Mouse (Mus musculus) stomach, embryonic 14.5 days (tissue): Measurements from ENCODE around the gene Hist1h2bb. TPM values are rescaled to one million over a fixed set of nuclear protein-coding genes. Genes with fewer than 3 reads are reported as not detected.

Source experiments
- ATAC-seq: fragments of 200-750 bp; cut with Nextera tagmentation; 2 replicates; pipeline ENCODE4 v1.8.0; 2017; ENCODE audit warnings: low read depth, moderate TSS enrichment; ENCODE audit not compliant: insufficient number of reproducible peaks, insufficient read depth, low FRiP score
- H3K27ac ChIP-seq: fragments of 300-500 bp; sonication (generic); 2 replicates; pipeline ENCODE4 v1.5.1; 2014; ENCODE audit warnings: mild to moderate bottlenecking, low read length, moderate library complexity, mixed read lengths
- H3K27me3 ChIP-seq: fragments of 300-500 bp; sonication (generic); 2 replicates; pipeline ENCODE4 v1.6.1; 2014; ENCODE audit warnings: low read length, control low read depth, mixed read lengths; ENCODE audit not compliant: control insufficient read depth, insufficient read depth
- H3K36me3 ChIP-seq: fragments of 300-500 bp; sonication (generic); 2 replicates; pipeline ENCODE4 v1.6.1; 2014; ENCODE audit warnings: mild to moderate bottlenecking, control low read depth, low read length, moderate library complexity, mixed read lengths; ENCODE audit not compliant: control insufficient read depth, insufficient read depth
- H3K4me1 ChIP-seq: fragments of 300-500 bp; sonication (generic); 2 replicates; pipeline ENCODE4 v1.6.1; 2014; ENCODE audit warnings: low read length, control low read depth, mixed read lengths; ENCODE audit not compliant: control insufficient read depth, insufficient read depth
- H3K4me2 ChIP-seq: fragments of 300-500 bp; sonication (generic); replicated peaks from 2 replicates; pipeline ENCODE4 v1.6.1; 2014; ENCODE audit warnings: low read depth, low read length, control low read depth
- H3K4me3 ChIP-seq: fragments of 300-500 bp; sonication (generic); 2 replicates; pipeline ENCODE4 v1.5.1; 2014; ENCODE audit warnings: low read depth, low read length, control low read depth
- H3K9ac ChIP-seq: fragments of 300-500 bp; sonication (generic); replicated peaks from 2 replicates; pipeline ENCODE4 v1.6.1; 2014; ENCODE audit warnings: low read depth, mild to moderate bottlenecking, control low read depth, low read length, moderate library complexity, mixed read lengths
- H3K9me3 ChIP-seq: fragments of 300-500 bp; sonication (generic); 2 replicates; pipeline ENCODE4 v1.6.1; 2016; ENCODE audit warnings: low read depth, low read length, control low read depth; ENCODE audit not compliant: control insufficient read depth
- WGBS: fragments of 180-500 bp; shearing (Covaris S2); extraction: QIAGEN DNeasy Blood & Tissue Kit; methylation state at CpG from one replicate; pipeline ENCODE4 v1.1.7; 2014; 5-methylcytosine and 5-hydroxymethylcytosine counted together
- microRNA-seq: library from miRNA; unstranded; fragments of <30 nt; microRNA quantifications from one replicate; pipeline ENCODE4, GENCODE M21; 2016
- polyA plus RNA-seq: library from polyadenylated mRNA; unstranded; fragments of >200 nt; fragmentation: Nextera tagmentation; extraction: Ambion mirVana; gene quantifications from 2 replicates; pipeline ENCODE4 v1.2.1, GENCODE M21; 2014

Gene Hist1h2bb
- polyA plus RNA-seq, 1 experiment from 2014 or later = 2.0 TPM

- no peaks in the 10 kb centered on the region for H3K9me3 ChIP-seq
- H3K4me2 ChIP-seq = no peak overlapping the region
- WGBS = 93% methylated on average over 7 of the region's 7 CpGs
- no peak overlapping the region for H3K27ac ChIP-seq
- no peaks in the 10 kb centered on the region for H3K27me3 ChIP-seq
- no peak overlapping the region for H3K4me3 ChIP-seq
- no peak overlapping the region for H3K9ac ChIP-seq
- no peak for ATAC-seq
- H3K4me1 ChIP-seq = no peaks in the 10 kb centered on the region
- no peaks in the 10 kb centered on the region for H3K36me3 ChIP-seq
These were observed 31.8 kb downstream of the Hist1h2bb start for GRCm38 (mm10) chr13:23778339-23778738.

GRCm38 (mm10) chr13:23779025-23779424 is 32.5 kb downstream of the Hist1h2bb start:
- WGBS = 76% methylated on average over 4 of the region's 4 CpGs

DNA sequence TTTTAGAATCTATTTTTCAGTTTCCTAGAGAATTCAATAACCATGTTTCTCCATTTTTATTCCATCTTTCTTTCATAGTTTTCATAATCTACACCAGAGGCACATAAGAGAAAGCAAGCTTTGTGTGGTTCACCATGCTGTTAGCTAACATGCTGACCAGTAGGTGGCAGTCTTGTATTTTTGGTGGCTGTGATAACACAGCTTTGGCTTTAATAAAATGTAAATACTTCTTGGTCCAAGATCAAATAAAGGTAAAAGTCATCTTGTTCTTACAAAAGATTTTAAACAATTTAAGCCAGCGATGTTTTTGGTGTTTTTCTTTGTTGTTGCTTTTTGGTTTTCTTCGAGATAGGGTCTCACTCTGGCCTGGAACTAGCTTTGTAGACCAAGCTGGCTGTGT is 46.0 kb downstream of the Hist1h2bb start:
- H3K27ac ChIP-seq = no peak overlapping the region
- no peak overlapping the region for H3K4me3 ChIP-seq
- no peaks in the 10 kb centered on the region for H3K27me3 ChIP-seq
- no peaks in the 10 kb centered on the region for H3K4me1 ChIP-seq
- no peak overlapping the region for H3K4me2 ChIP-seq
- 39% methylated on average over 2 of the region's 2 CpGs for WGBS
- H3K9ac ChIP-seq = no peak overlapping the region
- H3K9me3 ChIP-seq = no peaks in the 10 kb centered on the region
- no peak for ATAC-seq
- H3K36me3 ChIP-seq = no peaks in the 10 kb centered on the region

More at GRCm38 (mm10) chr13:23779025-23779424, 32.5 kb downstream of the Hist1h2bb start:
- H3K9me3 ChIP-seq = no peaks in the 10 kb centered on the region
- H3K4me1 ChIP-seq = no peaks in the 10 kb centered on the region
- H3K4me3 ChIP-seq = no peak overlapping the region
- H3K9ac ChIP-seq = no peak overlapping the region
- no peak for ATAC-seq
- H3K27ac ChIP-seq = no peak overlapping the region
- H3K36me3 ChIP-seq = no peaks in the 10 kb centered on the region
- H3K27me3 ChIP-seq = no peaks in the 10 kb centered on the region
- no peak overlapping the region for H3K4me2 ChIP-seq

Small RNA genes within 50 kb of the gene (microRNA-seq; reads per million reads assigned to microRNA genes)
- gene Gm44314 (not detected), gene Gm44484 (not detected)

Other genes starting within 250 kb of the Hist1h2bb start
- gene Hist1h4h, start 215.7 kb upstream of the Hist1h2bb start, polyA plus RNA-seq = 4.8 and 6.7 TPM in 2 replicates
- gene Hist1h2af, start 212.8 kb upstream of the Hist1h2bb start, polyA plus RNA-seq = 7.8 and 14.1 TPM in 2 replicates
- gene Hist1h3g, start 211.3 kb upstream of the Hist1h2bb start, polyA plus RNA-seq = 5.5 and 7.8 TPM in 2 replicates
- 1.1 and 1.2 TPM in 2 replicates for gene Hist1h2bh, start 203.3 kb upstream of the Hist1h2bb start, polyA plus RNA-seq
- 0.94 and 1.3 TPM in 2 replicates for gene Hist1h3f, start 202.7 kb upstream of the Hist1h2bb start, polyA plus RNA-seq
- 1.8 and 2.4 TPM in 2 replicates for gene Hist1h4f, start 195.1 kb upstream of the Hist1h2bb start, polyA plus RNA-seq
- 1.0 and 1.1 TPM in 2 replicates for gene Hist1h1d, start 193.5 kb upstream of the Hist1h2bb start, polyA plus RNA-seq
- gene Hist1h3e, start 184.4 kb upstream of the Hist1h2bb start, polyA plus RNA-seq = 10.2 and 10.3 TPM in 2 replicates
- 92.6 and 109 TPM in 2 replicates for gene Hist1h2ae, start 175.5 kb upstream of the Hist1h2bb start, polyA plus RNA-seq
- 11.0 and 12.6 TPM in 2 replicates for gene Hist1h2bg, start 175.3 kb upstream of the Hist1h2bb start, polyA plus RNA-seq
- gene Hist1h2bf, start 172.5 kb upstream of the Hist1h2bb start, polyA plus RNA-seq = 7.1 and 7.3 TPM in 2 replicates
- 4.1 and 6.2 TPM in 2 replicates for gene Hist1h2ad, start 172.4 kb upstream of the Hist1h2bb start, polyA plus RNA-seq
- gene Hist1h3d, start 171.0 kb upstream of the Hist1h2bb start, polyA plus RNA-seq = 11.2 and 16.2 TPM in 2 replicates
- gene Hist1h4d, start 165.1 kb upstream of the Hist1h2bb start, polyA plus RNA-seq = 99.6 and 119 TPM in 2 replicates
- 2.7 and 2.8 TPM in 2 replicates for gene Hist1h2be, start 125.6 kb upstream of the Hist1h2bb start, polyA plus RNA-seq
- gene Hist1h1e, start 124.2 kb upstream of the Hist1h2bb start, polyA plus RNA-seq = 17.5 and 18.7 TPM in 2 replicates
- 2.4 and 3.2 TPM in 2 replicates for gene Hist1h2ac, start 62.8 kb upstream of the Hist1h2bb start, polyA plus RNA-seq
- gene Hist1h2bc, start 62.5 kb upstream of the Hist1h2bb start, polyA plus RNA-seq = 58.8 and 65.1 TPM in 2 replicates
- not detected in 2 replicates for gene Hist1h1t, start 50.9 kb upstream of the Hist1h2bb start, polyA plus RNA-seq
- 7.2 and 9.6 TPM in 2 replicates for gene Hist1h4c, start 48.3 kb upstream of the Hist1h2bb start, polyA plus RNA-seq
- 6.1 and 6.8 TPM in 2 replicates for gene Hfe, start 35.9 kb upstream of the Hist1h2bb start, polyA plus RNA-seq
- 38.5 and 39.4 TPM in 2 replicates for gene Hist1h1c, start 7.9 kb upstream of the Hist1h2bb start, polyA plus RNA-seq
- 6.1 and 8.4 TPM in 2 replicates for gene Hist1h3c, start 1.1 kb upstream of the Hist1h2bb start, polyA plus RNA-seq
- gene Hist1h2ab, start 4.4 kb downstream of the Hist1h2bb start, polyA plus RNA-seq = 38.8 and 50.2 TPM in 2 replicates
- gene Hist1h3b, start 5.5 kb downstream of the Hist1h2bb start, polyA plus RNA-seq = 11.1 and 11.8 TPM in 2 replicates
- gene Hist1h4b, start 10.3 kb downstream of the Hist1h2bb start, polyA plus RNA-seq = 2.5 and 3.3 TPM in 2 replicates
- not detected in 2 replicates for gene Hist1h4a, start 14.5 kb downstream of the Hist1h2bb start, polyA plus RNA-seq
- gene Hist1h3a, start 15.7 kb downstream of the Hist1h2bb start, polyA plus RNA-seq = 6.1 and 6.5 TPM in 2 replicates
- 2.4 and 3.6 TPM in 2 replicates for gene Hist1h1a, start 16.9 kb downstream of the Hist1h2bb start, polyA plus RNA-seq
- not detected in 2 replicates for gene Trim38, start 23.2 kb downstream of the Hist1h2bb start, polyA plus RNA-seq
- 0.13 and 0.17 TPM in 2 replicates for gene Slc17a2, start 60.3 kb downstream of the Hist1h2bb start, polyA plus RNA-seq
- gene Slc17a3, start 92.7 kb downstream of the Hist1h2bb start, polyA plus RNA-seq = not detected in 2 replicates
- gene Slc17a1, start 121.0 kb downstream of the Hist1h2bb start, polyA plus RNA-seq = not detected in 2 replicates
- 0.53 and 0.85 TPM in 2 replicates for gene Slc17a4, start 168.3 kb downstream of the Hist1h2bb start, polyA plus RNA-seq
- gene Hist1h2ba, start 187.4 kb downstream of the Hist1h2bb start, polyA plus RNA-seq = not detected in 2 replicates
- gene Hist1h2aa, start 187.7 kb downstream of the Hist1h2bb start, polyA plus RNA-seq = not detected in 2 replicates
- gene Scgn, start 244.5 kb downstream of the Hist1h2bb start, polyA plus RNA-seq = 0.98 and 1.7 TPM in 2 replicates